Mouse (Mus musculus): ENCODE data around the gene Gm49361.
"Not testable (repeated sequence)": the region's sequence is repeated elsewhere in the genome, so short reads cannot be mapped to it uniquely, and the experiment has no call there.

- TF ChIP-seq POLR2A (IDR thresholded peaks at IDR 0.05; ENCODE audit: borderline replicate concordance, low read depth, low read length); CTCF (IDR thresholded peaks at IDR 0.05; ENCODE audit: low read depth, low read length): not testable (repeated sequence)
Observed at GRCm38 (mm10) chr14:57751006-57751405, 5.1 kb upstream of the Gm49361 start.

All from bone marrow macrophage, adult 2 months (primary cell).